Mouse (Mus musculus) forebrain, embryonic 13.5 days (tissue): ENCODE measurements around the gene Fam221a. TPM values are rescaled to one million over a fixed set of nuclear protein-coding genes. Genes with fewer than 3 reads are reported as not detected.
"Not testable (repeated sequence)": the region's sequence is repeated elsewhere in the genome, so short reads cannot be mapped to it uniquely, and the experiment has no call there.

Source experiments
- ATAC-seq: fragments of 200-750 bp; cut with Nextera tagmentation; 2 replicates; pipeline ENCODE4 v1.8.0; 2017
- H3K27ac ChIP-seq: fragments of 300-500 bp; sonication (generic); 2 replicates; pipeline ENCODE4 v1.5.1; 2015; ENCODE audit warnings: inconsistent platforms, mild to moderate bottlenecking, moderate library complexity
- H3K27me3 ChIP-seq: fragments of 300-500 bp; sonication (generic); 2 replicates; pipeline ENCODE4 v1.6.1; 2015; ENCODE audit warnings: mild to moderate bottlenecking, inconsistent platforms
- H3K36me3 ChIP-seq: fragments of 300-500 bp; sonication (generic); 2 replicates; pipeline ENCODE4 v1.6.1; 2015; ENCODE audit warnings: mild to moderate bottlenecking, inconsistent platforms; ENCODE audit not compliant: poor library complexity, severe bottlenecking
- H3K4me1 ChIP-seq: fragments of 300-500 bp; sonication (generic); 2 replicates; pipeline ENCODE4 v1.6.1; 2015; ENCODE audit warnings: inconsistent platforms
- H3K4me2 ChIP-seq: fragments of 300-500 bp; sonication (generic); 2 replicates; pipeline ENCODE4 v1.6.1; 2015; ENCODE audit warnings: inconsistent platforms, mild to moderate bottlenecking, moderate library complexity
- H3K4me3 ChIP-seq: fragments of 300-500 bp; sonication (generic); 2 replicates; pipeline ENCODE4 v1.5.1; 2015; ENCODE audit warnings: mild to moderate bottlenecking, inconsistent platforms
- H3K9ac ChIP-seq: fragments of 300-500 bp; sonication (generic); 2 replicates; pipeline ENCODE4 v1.6.1; 2015; ENCODE audit warnings: mild to moderate bottlenecking, inconsistent platforms
- H3K9me3 ChIP-seq: fragments of 300-500 bp; sonication (generic); replicated peaks from 2 replicates; pipeline ENCODE4 v1.6.1; 2016; ENCODE audit warnings: inconsistent platforms
- WGBS: fragments of 180-500 bp; shearing (Covaris S2); methylation state at CpG from one replicate; pipeline ENCODE4 v1.1.7; 2015; 5-methylcytosine and 5-hydroxymethylcytosine counted together
- polyA plus RNA-seq: library from polyadenylated mRNA; unstranded; fragments of >200 nt; fragmentation: Nextera tagmentation; extraction: Ambion mirVana; gene quantifications from 2 replicates; pipeline ENCODE4 v1.2.1, GENCODE M21; 2015

Gene Fam221a
- polyA plus RNA-seq, 1 experiment from 2014 or later = 7.0 TPM

DNA sequence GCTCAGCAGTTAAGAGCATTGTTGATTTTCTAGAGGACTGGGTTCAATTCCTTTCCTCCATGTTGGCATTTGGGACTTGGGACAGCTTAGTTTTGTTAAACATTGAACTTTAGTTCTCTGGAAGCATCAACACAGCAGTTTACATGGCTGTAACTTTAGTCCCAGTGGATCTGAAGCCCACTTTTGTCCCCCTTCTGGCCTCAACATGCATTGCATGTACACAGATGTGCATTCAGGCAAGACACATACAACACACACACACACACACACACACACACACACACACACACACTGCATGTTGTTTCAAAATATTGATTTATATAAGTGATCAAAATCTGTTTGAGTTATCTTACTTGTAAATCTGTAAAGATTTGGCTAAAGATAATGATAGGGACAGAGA lies 29.9 kb downstream of the Fam221a start:
- no peaks in the 10 kb centered on the region for H3K36me3 ChIP-seq
- no peaks in the 10 kb centered on the region for H3K9me3 ChIP-seq
- no peaks in the 10 kb centered on the region for H3K27me3 ChIP-seq
- H3K4me3 ChIP-seq = no peak overlapping the region
- no peak overlapping the region for H3K27ac ChIP-seq
- no peak overlapping the region for H3K4me2 ChIP-seq
- H3K4me1 ChIP-seq = no peaks in the 10 kb centered on the region
- no peak for ATAC-seq
- H3K9ac ChIP-seq = no peak overlapping the region

GRCm38 (mm10) chr6:49398365-49398764 lies 30.8 kb downstream of the Fam221a start:
- H3K9me3 ChIP-seq = no peaks in the 10 kb centered on the region
- H3K27me3 ChIP-seq = no peaks in the 10 kb centered on the region
- no peak overlapping the region for H3K4me2 ChIP-seq
- H3K4me3 ChIP-seq = no peak overlapping the region
- no peaks in the 10 kb centered on the region for H3K4me1 ChIP-seq
- no peak for ATAC-seq
- no peaks in the 10 kb centered on the region for H3K36me3 ChIP-seq
- no peak overlapping the region for H3K9ac ChIP-seq
- no peak overlapping the region for H3K27ac ChIP-seq

DNA sequence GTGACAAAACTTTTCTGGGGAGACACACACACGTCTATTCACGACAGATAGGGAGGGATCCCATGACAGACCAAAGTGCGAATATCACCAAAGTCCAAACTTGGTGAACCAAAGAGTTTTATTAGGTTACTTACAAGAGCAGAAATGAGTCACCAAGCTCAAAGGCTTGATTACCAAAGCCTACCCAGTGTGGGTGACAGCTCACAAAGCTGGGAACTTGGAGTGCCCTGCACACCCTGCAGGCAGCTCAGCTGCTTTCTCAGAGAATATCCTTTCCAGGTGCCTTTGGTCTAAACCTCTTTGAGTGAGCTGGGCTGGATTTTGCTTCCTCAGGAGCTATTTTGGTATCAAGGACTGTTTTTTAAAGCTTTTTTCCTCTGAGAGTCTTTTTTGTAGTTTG lies 43.3 kb downstream of the Fam221a start:
- Histone ChIP-seq H3K27me3 (no peaks in the 10 kb centered on the region), H3K4me2 (no peak overlapping the region), H3K36me3 (no peaks in the 10 kb centered on the region), H3K9me3 (no peaks in the 10 kb centered on the region), H3K9ac (no peak overlapping the region), H3K27ac (no peak overlapping the region), H3K4me1 (no peaks in the 10 kb centered on the region), H3K4me3 (no peak overlapping the region)
- ATAC-seq = no peak
- WGBS = 83% methylated on average over 3 of the region's 3 CpGs

- H3K9ac ChIP-seq, H3K9me3 ChIP-seq, H3K36me3 ChIP-seq, H3K27me3 ChIP-seq, H3K4me1 ChIP-seq, ATAC-seq, H3K4me2 ChIP-seq, H3K27ac ChIP-seq, H3K4me3 ChIP-seq: not testable (repeated sequence)
- WGBS = 57% methylated on average over 2 of the region's 2 CpGs
Measured at GRCm38 (mm10) chr6:49412967-49413366, 45.4 kb downstream of the Fam221a start.

DNA sequence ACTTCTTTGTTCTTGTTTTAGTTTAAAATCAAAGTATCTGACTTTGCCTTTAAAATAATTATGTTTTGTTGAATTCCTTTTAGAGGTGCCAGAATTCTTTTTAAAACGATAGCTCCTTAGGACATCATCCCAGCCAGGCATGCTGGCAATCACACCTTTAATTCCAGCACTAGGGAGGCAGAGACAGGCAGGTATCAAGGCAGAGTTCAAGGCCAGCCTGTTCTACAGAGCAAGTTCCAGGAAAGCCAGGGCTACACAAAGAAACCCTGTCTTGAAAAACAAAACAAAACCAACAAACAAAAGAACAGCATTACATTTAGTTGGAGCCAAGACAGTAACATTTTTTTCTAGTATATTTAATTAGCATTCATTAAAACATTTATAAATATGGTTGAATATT lies 48.4 kb downstream of the Fam221a start:
- no peaks in the 10 kb centered on the region for H3K9me3 ChIP-seq
- H3K4me1 ChIP-seq = no peaks in the 10 kb centered on the region
- no peak overlapping the region for H3K4me3 ChIP-seq
- no peak overlapping the region for H3K9ac ChIP-seq
- no peak for ATAC-seq
- no peak overlapping the region for H3K27ac ChIP-seq
- no peaks in the 10 kb centered on the region for H3K36me3 ChIP-seq
- WGBS = 84% methylated on average over 1 of the region's 1 CpGs
- H3K27me3 ChIP-seq = no peaks in the 10 kb centered on the region
- H3K4me2 ChIP-seq = no peak overlapping the region

- no peaks in the 10 kb centered on the region for H3K36me3 ChIP-seq
- H3K4me1 ChIP-seq = no peaks in the 10 kb centered on the region
- H3K4me3 ChIP-seq = no peak overlapping the region
- no peaks in the 10 kb centered on the region for H3K9me3 ChIP-seq
- no peak overlapping the region for H3K9ac ChIP-seq
- no peak for ATAC-seq
- 86% methylated on average over 1 of the region's 1 CpGs for WGBS
- no peak overlapping the region for H3K4me2 ChIP-seq
- no peak overlapping the region for H3K27ac ChIP-seq
- H3K27me3 ChIP-seq = no peaks in the 10 kb centered on the region
Measured at GRCm38 (mm10) chr6:49437306-49437705, 69.8 kb downstream of the Fam221a start.

Other genes with a start within 250 kb of the Fam221a start
- gene Igf2bp3, start 152.8 kb upstream of the Fam221a start, polyA plus RNA-seq = 55.2 and 56.9 TPM in 2 replicates
- 164 and 177 TPM in 2 replicates for gene Tra2a, start 103.7 kb upstream of the Fam221a start, polyA plus RNA-seq
- 6.9 and 7.0 TPM in 2 replicates for gene Ccdc126, start 48.5 kb upstream of the Fam221a start, polyA plus RNA-seq
- gene Stk31, start 27.9 kb downstream of the Fam221a start, polyA plus RNA-seq = 0.06 TPM in 1 of 2 replicates, not detected in the other